Mouse (Mus musculus) limb, embryonic 14.5 days (tissue): ENCODE results near the gene Sf3a3. TPM values are rescaled to one million over a fixed set of nuclear protein-coding genes. Genes with fewer than 3 reads are reported as not detected.

ENCODE experiments used
- ATAC-seq: fragments of 200-750 bp; cut with Nextera tagmentation; 2 replicates; pipeline ENCODE4 v1.8.0; 2017; ENCODE audit warnings: low read depth, moderate number of reproducible peaks, moderate TSS enrichment; ENCODE audit not compliant: low FRiP score
- DNase-seq: peaks from one replicate; pipeline ENCODE4 v3.0.0-alpha.2; 2015; ENCODE audit warnings: low spot score
- H3K27ac ChIP-seq: fragments of 300-500 bp; sonication (generic); replicated peaks from 2 replicates; pipeline ENCODE4 v1.5.1; 2014; ENCODE audit warnings: low read depth, mild to moderate bottlenecking, low read length, moderate library complexity, mixed read lengths
- H3K27me3 ChIP-seq: fragments of 300-500 bp; sonication (generic); 2 replicates; pipeline ENCODE4 v1.6.1; 2014; ENCODE audit warnings: low read length, mixed read lengths; ENCODE audit not compliant: control insufficient read depth, insufficient read depth
- H3K36me3 ChIP-seq: fragments of 300-500 bp; sonication (generic); 2 replicates; pipeline ENCODE4 v1.6.1; 2014; ENCODE audit warnings: mild to moderate bottlenecking, low read length, moderate library complexity, mixed read lengths; ENCODE audit not compliant: control insufficient read depth, insufficient read depth
- H3K4me1 ChIP-seq: fragments of 300-500 bp; sonication (generic); 2 replicates; pipeline ENCODE4 v1.6.1; 2014; ENCODE audit warnings: antibody characterized with exemption, low read length, mixed read lengths; ENCODE audit not compliant: control insufficient read depth, insufficient read depth
- H3K4me2 ChIP-seq: fragments of 300-500 bp; sonication (generic); replicated peaks from 2 replicates; pipeline ENCODE4 v1.6.1; 2014; ENCODE audit warnings: low read depth, mild to moderate bottlenecking, low read length, moderate library complexity; ENCODE audit not compliant: severe bottlenecking
- H3K4me3 ChIP-seq: fragments of 300-500 bp; sonication (generic); replicated peaks from 2 replicates; pipeline ENCODE4 v1.5.1; 2014; ENCODE audit warnings: low read length
- H3K9ac ChIP-seq: fragments of 300-500 bp; sonication (generic); 2 replicates; pipeline ENCODE4 v1.6.1; 2014; ENCODE audit warnings: mild to moderate bottlenecking, low read depth, low read length, moderate library complexity; ENCODE audit not compliant: severe bottlenecking
- H3K9me3 ChIP-seq: fragments of 300-500 bp; sonication (generic); 2 replicates; pipeline ENCODE4 v1.6.1; 2016; ENCODE audit warnings: low read length; ENCODE audit not compliant: control insufficient read depth
- POLR2A ChIP-seq: fragments of 200-500 bp; IDR thresholded peaks from 2 replicates; pipeline ENCODE4 v1.8.0; 2012; ENCODE audit warnings: inconsistent platforms, mild to moderate bottlenecking, moderate library complexity, borderline replicate concordance; ENCODE audit not compliant: insufficient read depth, insufficient read length; ENCODE audit errors: extremely low read depth
- WGBS: fragments of 180-500 bp; shearing (Covaris S2); extraction: QIAGEN DNeasy Blood & Tissue Kit; methylation state at CpG from one replicate; pipeline ENCODE4 v1.1.7; 2014; 5-methylcytosine and 5-hydroxymethylcytosine counted together
- microRNA counts: library from miRNA; unstranded; fragments of <30 nt; microRNA quantifications from one replicate; lab custom pipeline; 2016
- microRNA-seq: library from miRNA; unstranded; fragments of <30 nt; microRNA quantifications from one replicate; pipeline ENCODE4, GENCODE M21; 2016
- polyA plus RNA-seq, 2 experiments: library from polyadenylated mRNA; depleted of rRNA in 1 of 2; stranded (reverse) in 1 of 2; unstranded in 1 of 2; fragments of >200 nt; fragmentation: Nextera tagmentation in 1 of 2; extraction: Ambion mirVana in 1 of 2; gene quantifications; 2 replicates each; pipeline versions ENCODE4 v1.2.1 to v1.2.3; 2012 to 2014

Sf3a3 gene
- polyA plus RNA-seq, 2 experiments, result 78.6 to 122 TPM

DNA sequence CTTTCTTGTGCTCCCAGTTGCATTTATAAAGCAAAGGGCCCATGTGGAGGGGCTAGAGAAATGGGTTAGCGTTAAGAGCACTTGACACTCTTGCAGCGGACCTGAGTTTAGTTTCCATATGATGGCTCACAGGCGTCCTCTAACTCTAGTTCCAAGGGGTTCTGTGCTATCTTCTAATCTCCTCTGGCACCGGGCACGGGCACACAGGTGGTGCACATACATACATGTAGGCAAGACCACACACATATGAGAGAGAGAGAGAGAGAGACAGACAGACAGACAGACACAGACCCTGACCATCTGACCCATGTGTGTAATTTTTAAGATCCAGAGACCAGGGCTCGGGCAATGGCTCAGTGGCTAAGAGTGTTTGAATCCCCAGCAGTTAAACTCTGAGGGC is 59.4 kb downstream of the Sf3a3 start:
- no peak overlapping the region for H3K4me3 ChIP-seq
- H3K27ac ChIP-seq, result no peak overlapping the region
- H3K9me3 ChIP-seq, result no peaks in the 10 kb centered on the region
- 0 out of 2 replicates have a peak, but pooled peaks cover 10% of the 10 kb centered on the region for H3K36me3 ChIP-seq
- DNase-seq (no peak), ATAC-seq (no peak)
- WGBS, result 91% methylated on average over 6 of the region's 6 CpGs
- no peak for TF ChIP-seq POLR2A
- H3K4me1 ChIP-seq, result no peaks in the 10 kb centered on the region
- H3K27me3 ChIP-seq, result no peaks in the 10 kb centered on the region
- H3K9ac ChIP-seq, result no peak overlapping the region
- no peak overlapping the region for H3K4me2 ChIP-seq

DNA sequence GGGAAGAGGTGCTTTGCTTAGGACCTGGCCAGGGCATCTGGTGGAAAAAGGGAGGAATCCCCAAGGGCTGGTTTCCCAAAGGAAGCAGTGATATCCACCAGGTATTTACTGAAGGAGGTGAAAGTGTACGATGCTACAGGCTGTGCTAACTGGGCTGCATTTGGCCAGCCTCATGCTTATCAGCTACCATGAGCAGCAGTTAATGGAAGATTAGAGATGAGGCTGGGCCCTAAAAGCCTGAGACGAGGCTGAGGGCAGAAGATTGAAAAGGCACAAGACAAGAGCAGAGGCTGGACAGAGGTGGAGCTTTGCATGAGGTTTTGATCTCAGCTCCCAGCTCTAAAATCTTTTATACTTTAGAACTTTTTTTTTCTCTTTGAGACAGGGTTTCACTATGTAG is 59.9 kb downstream of the Sf3a3 start:
- Histone ChIP-seq H3K9ac (no peak overlapping the region), H3K27me3 (no peaks in the 10 kb centered on the region), H3K9me3 (no peaks in the 10 kb centered on the region), H3K36me3 (0 out of 2 replicates have a peak, but pooled peaks cover 14% of the 10 kb centered on the region), H3K4me2 (no peak overlapping the region), H3K4me3 (no peak overlapping the region), H3K4me1 (no peaks in the 10 kb centered on the region), H3K27ac (no peak overlapping the region)
- DNase-seq, result no peak
- 65% methylated on average over 2 of the region's 2 CpGs for WGBS
- no peak for TF ChIP-seq POLR2A
- no peak for ATAC-seq

DNA sequence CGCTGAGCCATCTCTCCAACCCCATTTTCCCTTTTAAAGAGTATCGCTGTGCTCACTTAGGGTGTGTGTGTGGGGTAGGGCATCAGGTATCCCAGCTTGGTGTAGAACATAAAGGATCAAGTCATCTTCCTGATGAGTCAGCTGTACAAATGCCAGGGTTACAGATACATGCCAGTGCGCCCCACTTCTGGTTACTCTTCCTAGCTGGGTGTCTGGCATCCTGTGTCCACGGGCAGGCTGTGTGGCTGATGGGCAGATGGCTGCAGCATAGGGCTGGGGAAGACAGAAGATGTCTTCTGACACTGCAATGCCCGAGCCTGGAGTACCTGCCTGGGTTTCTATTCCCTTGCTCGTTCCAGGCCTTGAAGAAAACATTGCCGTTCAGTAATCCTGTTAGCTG is 66.8 kb downstream of the Sf3a3 start:
- no peak overlapping the region for H3K4me2 ChIP-seq
- no peaks in the 10 kb centered on the region for H3K4me1 ChIP-seq
- DNase-seq (no peak), ATAC-seq (no peak)
- H3K4me3 ChIP-seq, result no peak overlapping the region
- no peak for TF ChIP-seq POLR2A
- H3K36me3 ChIP-seq, result peaks cover 59% of the 10 kb centered on the region
- H3K9ac ChIP-seq, result no peak overlapping the region
- WGBS, result 89% methylated on average over 7 of the region's 7 CpGs
- no peak overlapping the region for H3K27ac ChIP-seq
- no peaks in the 10 kb centered on the region for H3K9me3 ChIP-seq
- no peaks in the 10 kb centered on the region for H3K27me3 ChIP-seq

MicroRNAs encoded within 50 kb of the gene (microRNA counts, 519-probe panel; counts per million panel counts)
- microRNA mmu-miR-697 (lab: Ali Mortazavi, UCI), result not detected
- microRNA mmu-miR-698 (lab: Ali Mortazavi, UCI), result not detected

Small RNA genes within 50 kb of the gene (microRNA-seq; reads per million reads assigned to microRNA genes)
- gene Gm24721, result not detected
- gene Mir697, result not detected
- not detected for gene Mir698

Other genes with a start within 250 kb of the Sf3a3 start
- not detected in 2 replicates for gene 3100002H09Rik, start 104.0 kb upstream of the Sf3a3 start, polyA plus RNA-seq (2012; rRNA removed)
- gene 3100002H09Rik, start 104.0 kb upstream of the Sf3a3 start, polyA plus RNA-seq (2014; fragmentation: Nextera tagmentation; extraction: Ambion mirVana), result not detected in 2 replicates
- gene Pou3f1, start 58.0 kb upstream of the Sf3a3 start, polyA plus RNA-seq (2012; rRNA removed), result 1.2 and 1.7 TPM in 2 replicates
- gene Pou3f1, start 58.0 kb upstream of the Sf3a3 start, polyA plus RNA-seq (2014; fragmentation: Nextera tagmentation; extraction: Ambion mirVana), result 0.97 and 1.2 TPM in 2 replicates
- gene Utp11, start 21.2 kb upstream of the Sf3a3 start, polyA plus RNA-seq (2012; rRNA removed), result 29.2 and 52.0 TPM in 2 replicates
- gene Utp11, start 21.2 kb upstream of the Sf3a3 start, polyA plus RNA-seq (2014; fragmentation: Nextera tagmentation; extraction: Ambion mirVana), result 59.4 and 61.1 TPM in 2 replicates
- gene Fhl3, start 14.1 kb upstream of the Sf3a3 start, polyA plus RNA-seq (2012; rRNA removed), result 30.6 and 43.7 TPM in 2 replicates
- gene Fhl3, start 14.1 kb upstream of the Sf3a3 start, polyA plus RNA-seq (2014; fragmentation: Nextera tagmentation; extraction: Ambion mirVana), result 18.1 and 20.4 TPM in 2 replicates
- 44.3 and 47.9 TPM in 2 replicates for gene Inpp5b, start 27.1 kb downstream of the Sf3a3 start, polyA plus RNA-seq (2012; rRNA removed)
- gene Inpp5b, start 27.1 kb downstream of the Sf3a3 start, polyA plus RNA-seq (2014; fragmentation: Nextera tagmentation; extraction: Ambion mirVana), result 26.2 and 28.3 TPM in 2 replicates
- gene Mtf1, start 87.3 kb downstream of the Sf3a3 start, polyA plus RNA-seq (2012; rRNA removed), result 9.3 and 10.3 TPM in 2 replicates
- gene Mtf1, start 87.3 kb downstream of the Sf3a3 start, polyA plus RNA-seq (2014; fragmentation: Nextera tagmentation; extraction: Ambion mirVana), result 9.8 and 10.1 TPM in 2 replicates
- 54.6 and 64.5 TPM in 2 replicates for gene Yrdc, start 135.9 kb downstream of the Sf3a3 start, polyA plus RNA-seq (2012; rRNA removed)
- 48.6 and 50.6 TPM in 2 replicates for gene Yrdc, start 135.9 kb downstream of the Sf3a3 start, polyA plus RNA-seq (2014; fragmentation: Nextera tagmentation; extraction: Ambion mirVana)
- gene 1110065P20Rik, start 136.4 kb downstream of the Sf3a3 start, polyA plus RNA-seq (2012; rRNA removed), result 63.4 and 71.8 TPM in 2 replicates
- gene 1110065P20Rik, start 136.4 kb downstream of the Sf3a3 start, polyA plus RNA-seq (2014; fragmentation: Nextera tagmentation; extraction: Ambion mirVana), result 67.5 and 70.5 TPM in 2 replicates
- 2.7 and 3.6 TPM in 2 replicates for gene Maneal, start 147.4 kb downstream of the Sf3a3 start, polyA plus RNA-seq (2012; rRNA removed)
- gene Maneal, start 147.4 kb downstream of the Sf3a3 start, polyA plus RNA-seq (2014; fragmentation: Nextera tagmentation; extraction: Ambion mirVana), result 1.0 and 1.6 TPM in 2 replicates
- 0.21 and 0.24 TPM in 2 replicates for gene Epha10, start 166.1 kb downstream of the Sf3a3 start, polyA plus RNA-seq (2012; rRNA removed)
- not detected in 2 replicates for gene Epha10, start 166.1 kb downstream of the Sf3a3 start, polyA plus RNA-seq (2014; fragmentation: Nextera tagmentation; extraction: Ambion mirVana)
- 25.8 and 28.3 TPM in 2 replicates for gene 9930104L06Rik, start 222.3 kb downstream of the Sf3a3 start, polyA plus RNA-seq (2012; rRNA removed)
- gene 9930104L06Rik, start 222.3 kb downstream of the Sf3a3 start, polyA plus RNA-seq (2014; fragmentation: Nextera tagmentation; extraction: Ambion mirVana), result 3.2 and 4.7 TPM in 2 replicates
- gene Cdca8, start 224.5 kb downstream of the Sf3a3 start, polyA plus RNA-seq (2012; rRNA removed), result 60.1 and 70.0 TPM in 2 replicates
- 88.9 and 90.1 TPM in 2 replicates for gene Cdca8, start 224.5 kb downstream of the Sf3a3 start, polyA plus RNA-seq (2014; fragmentation: Nextera tagmentation; extraction: Ambion mirVana)